Mouse (Mus musculus) embryonic fibroblast, embryonic 13.5 days (primary cell): ENCODE measurements around the gene Sptbn1.

Experiments
- CTCF ChIP-seq: IDR thresholded peaks from 2 replicates; pipeline ENCODE4 v1.5.1; 2011; ENCODE audit warnings: mild to moderate bottlenecking, control low read depth, low read length, moderate library complexity, borderline replicate concordance; ENCODE audit not compliant: insufficient read depth
- POLR2A ChIP-seq: IDR thresholded peaks from 2 replicates; pipeline ENCODE4 v1.6.1; 2011; ENCODE audit warnings: low read depth, mild to moderate bottlenecking, control low read depth, low read length, moderate library complexity

DNA sequence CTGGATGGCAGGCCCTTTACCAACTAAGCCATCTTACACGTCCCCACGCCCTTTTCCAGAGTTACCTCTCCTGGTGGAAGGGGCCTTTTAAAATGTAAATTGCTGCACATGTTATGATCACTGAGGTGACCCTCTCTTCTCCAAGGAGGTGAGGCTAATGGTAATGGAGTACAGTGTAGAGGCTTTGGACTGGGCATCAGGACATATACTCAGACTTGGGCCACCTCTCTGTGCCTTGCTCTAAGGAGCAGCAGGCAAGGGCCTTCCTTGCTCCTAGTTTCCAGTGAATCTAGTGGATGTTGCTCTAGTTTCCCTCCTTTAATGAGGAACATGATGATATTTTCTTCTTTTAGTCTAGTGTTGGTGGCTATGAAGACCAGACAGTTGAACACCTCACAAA is 166.8 kb downstream of the Sptbn1 start:
- TF ChIP-seq POLR2A (no peak), CTCF (no peak)
